Mouse (Mus musculus): Measurements from ENCODE around the gene Ambn. TPM values are rescaled to one million over a fixed set of nuclear protein-coding genes. Genes with fewer than 3 reads are reported as not detected.
"Not testable (repeated sequence)": the region's sequence is repeated elsewhere in the genome, so short reads cannot be mapped to it uniquely, and the experiment has no call there.

Ambn gene
- polyA plus RNA-seq (2015; fragmentation: Nextera tagmentation; extraction: Ambion mirVana) = not detected in 2 replicates

- Histone ChIP-seq H3K27me3 (replicated peaks; ENCODE audit: control insufficient read depth, insufficient read depth, low read length) (no peaks in the 10 kb centered on the region), H3K36me3 (ENCODE audit: control insufficient read depth, insufficient read depth, low read length) (no peaks in the 10 kb centered on the region), H3K4me1 (ENCODE audit: control insufficient read depth, insufficient read depth, low read length) (no peaks in the 10 kb centered on the region), H3K27ac (ENCODE audit: low read length) (no peak within 1 kb of the TSS), H3K9ac (ENCODE audit: low read depth, low read length) (no peak within 1 kb of the TSS), H3K4me2 (ENCODE audit: low read depth, low read length) (no peak within 1 kb of the TSS), H3K4me3 (ENCODE audit: low read length) (no peak within 1 kb of the TSS), H3K9me3 (ENCODE audit: control insufficient read depth, low read length) (no peaks in the 10 kb centered on the region)
- 87% methylated on average over 3 of the region's 3 CpGs for WGBS
- no peak for ATAC-seq
These were observed at the start of gene Ambn for GRCm38 (mm10) chr5:88455691-88456090. Gene Ambn, plus strand, starts transcription at chr5:88455991.

DNA sequence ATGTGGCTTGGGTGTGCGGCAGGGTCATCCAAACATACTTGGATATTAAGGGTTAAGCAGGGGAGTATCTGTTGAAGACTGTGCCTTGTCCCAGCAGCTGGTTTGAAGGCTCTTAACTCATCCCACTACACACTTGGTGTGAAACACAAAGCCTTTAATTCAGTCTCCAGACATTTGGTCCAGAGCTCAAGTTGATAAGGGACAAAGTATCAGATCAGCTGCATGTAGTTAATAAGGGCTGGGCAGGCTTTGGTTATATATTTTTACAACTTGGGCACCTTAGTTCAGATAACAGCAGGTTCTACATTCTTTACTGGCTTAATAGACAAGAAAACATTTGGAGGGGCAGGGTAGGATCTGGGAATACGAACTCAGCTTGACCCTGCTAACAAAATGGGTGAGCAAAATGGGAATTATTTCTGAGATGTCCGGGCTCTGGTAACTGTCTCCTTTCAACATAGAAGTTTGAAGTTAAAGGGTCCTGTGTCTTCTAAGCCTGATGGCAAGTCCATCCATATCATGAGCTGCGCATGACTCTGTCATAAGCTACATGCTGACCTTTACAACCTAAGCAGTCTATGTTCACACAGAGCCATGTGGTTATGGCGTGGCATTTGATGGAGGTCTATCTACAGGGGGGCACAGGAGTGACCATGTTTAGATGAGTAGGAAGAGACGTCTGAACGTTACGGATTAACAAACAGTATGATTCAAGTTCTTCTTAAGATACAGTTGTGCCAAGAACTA lies 35.3 kb upstream of the Ambn start:
- WGBS = 77% methylated on average over 8 of the region's 8 CpGs
- no peak overlapping the region for H3K4me2 ChIP-seq (ENCODE audit: low read depth, low read length)
- no peak overlapping the region for H3K27ac ChIP-seq (ENCODE audit: low read length)
- no peak overlapping the region for H3K4me3 ChIP-seq (ENCODE audit: low read length)
- H3K36me3 ChIP-seq (ENCODE audit: control insufficient read depth, insufficient read depth, low read length) = no peaks in the 10 kb centered on the region
- peak; percentile 96 for ATAC-seq
- H3K9me3 ChIP-seq (ENCODE audit: control insufficient read depth, low read length) = no peaks in the 10 kb centered on the region
- H3K27me3 ChIP-seq (replicated peaks; ENCODE audit: control insufficient read depth, insufficient read depth, low read length) = no peaks in the 10 kb centered on the region
- H3K4me1 ChIP-seq (ENCODE audit: control insufficient read depth, insufficient read depth, low read length) = 0 out of 2 replicates have a peak, but pooled peaks cover 5% of the 10 kb centered on the region
- H3K9ac ChIP-seq (ENCODE audit: low read depth, low read length) = no peak overlapping the region

DNA sequence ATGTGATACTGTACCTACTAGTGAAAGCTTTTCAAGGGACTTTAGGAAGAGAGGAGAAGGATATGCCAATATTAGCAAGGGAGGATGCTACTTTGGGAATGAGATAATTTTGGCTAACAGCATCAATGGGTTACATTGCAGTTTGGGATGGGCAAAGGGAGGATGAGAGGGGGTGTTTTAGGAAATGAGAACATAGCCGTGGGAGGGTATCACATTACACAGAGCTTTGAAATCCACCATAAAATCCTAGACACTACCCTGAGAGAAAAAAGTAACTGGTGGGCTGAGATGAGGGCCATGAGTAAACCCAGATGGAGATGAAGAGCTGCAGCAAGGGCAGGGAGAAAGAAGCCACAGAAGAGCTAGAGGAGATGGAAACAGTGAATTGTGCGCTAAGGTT lies 30.9 kb upstream of the Ambn start:
- H3K27me3 ChIP-seq (replicated peaks; ENCODE audit: control insufficient read depth, insufficient read depth, low read length); H3K9ac ChIP-seq (ENCODE audit: low read depth, low read length); H3K4me2 ChIP-seq (ENCODE audit: low read depth, low read length); H3K4me1 ChIP-seq (ENCODE audit: control insufficient read depth, insufficient read depth, low read length); H3K4me3 ChIP-seq (ENCODE audit: low read length); ATAC-seq; H3K9me3 ChIP-seq (ENCODE audit: control insufficient read depth, low read length); H3K36me3 ChIP-seq (ENCODE audit: control insufficient read depth, insufficient read depth, low read length); H3K27ac ChIP-seq (ENCODE audit: low read length): not testable (repeated sequence)
- 74% methylated on average over 2 of the region's 2 CpGs for WGBS

- no peak overlapping the region for H3K4me3 ChIP-seq (ENCODE audit: low read length)
- peak; percentile 84 for ATAC-seq
- 28% methylated on average over 1 of the region's 1 CpGs for WGBS
- no peaks in the 10 kb centered on the region for H3K4me1 ChIP-seq (ENCODE audit: control insufficient read depth, insufficient read depth, low read length)
- no peaks in the 10 kb centered on the region for H3K36me3 ChIP-seq (ENCODE audit: control insufficient read depth, insufficient read depth, low read length)
- no peak overlapping the region for H3K9ac ChIP-seq (ENCODE audit: low read depth, low read length)
- no peak overlapping the region for H3K4me2 ChIP-seq (ENCODE audit: low read depth, low read length)
- H3K27ac ChIP-seq (ENCODE audit: low read length) = no peak overlapping the region
- no peaks in the 10 kb centered on the region for H3K27me3 ChIP-seq (replicated peaks; ENCODE audit: control insufficient read depth, insufficient read depth, low read length)
- H3K9me3 ChIP-seq (ENCODE audit: control insufficient read depth, low read length) = no peaks in the 10 kb centered on the region
These were observed 29.0 kb upstream of the Ambn start for GRCm38 (mm10) chr5:88426753-88427152.

DNA sequence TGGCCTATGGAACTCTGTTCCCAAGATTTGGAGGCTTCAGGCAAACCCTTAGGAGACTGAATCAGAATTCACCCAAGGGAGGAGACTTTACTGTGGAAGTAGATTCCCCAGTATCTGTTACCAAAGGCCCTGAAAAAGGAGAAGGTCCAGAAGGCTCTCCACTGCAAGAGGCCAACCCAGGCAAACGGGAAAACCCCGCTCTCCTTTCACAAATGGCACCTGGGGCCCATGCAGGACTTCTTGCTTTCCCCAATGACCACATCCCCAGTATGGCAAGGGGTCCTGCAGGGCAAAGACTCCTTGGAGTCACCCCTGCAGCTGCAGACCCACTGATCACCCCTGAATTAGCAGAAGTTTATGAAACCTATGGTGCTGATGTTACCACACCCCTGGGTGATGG lies 11.7 kb downstream of the Ambn start:
- no peaks in the 10 kb centered on the region for H3K4me1 ChIP-seq (ENCODE audit: control insufficient read depth, insufficient read depth, low read length)
- H3K4me3 ChIP-seq (ENCODE audit: low read length) = no peak overlapping the region
- no peak overlapping the region for H3K4me2 ChIP-seq (ENCODE audit: low read depth, low read length)
- H3K27me3 ChIP-seq (replicated peaks; ENCODE audit: control insufficient read depth, insufficient read depth, low read length) = no peaks in the 10 kb centered on the region
- ATAC-seq = no peak
- H3K9ac ChIP-seq (ENCODE audit: low read depth, low read length) = no peak overlapping the region
- WGBS = 78% methylated on average over 2 of the region's 2 CpGs
- H3K9me3 ChIP-seq (ENCODE audit: control insufficient read depth, low read length) = no peaks in the 10 kb centered on the region
- H3K36me3 ChIP-seq (ENCODE audit: control insufficient read depth, insufficient read depth, low read length) = no peaks in the 10 kb centered on the region
- H3K27ac ChIP-seq (ENCODE audit: low read length) = no peak overlapping the region

DNA sequence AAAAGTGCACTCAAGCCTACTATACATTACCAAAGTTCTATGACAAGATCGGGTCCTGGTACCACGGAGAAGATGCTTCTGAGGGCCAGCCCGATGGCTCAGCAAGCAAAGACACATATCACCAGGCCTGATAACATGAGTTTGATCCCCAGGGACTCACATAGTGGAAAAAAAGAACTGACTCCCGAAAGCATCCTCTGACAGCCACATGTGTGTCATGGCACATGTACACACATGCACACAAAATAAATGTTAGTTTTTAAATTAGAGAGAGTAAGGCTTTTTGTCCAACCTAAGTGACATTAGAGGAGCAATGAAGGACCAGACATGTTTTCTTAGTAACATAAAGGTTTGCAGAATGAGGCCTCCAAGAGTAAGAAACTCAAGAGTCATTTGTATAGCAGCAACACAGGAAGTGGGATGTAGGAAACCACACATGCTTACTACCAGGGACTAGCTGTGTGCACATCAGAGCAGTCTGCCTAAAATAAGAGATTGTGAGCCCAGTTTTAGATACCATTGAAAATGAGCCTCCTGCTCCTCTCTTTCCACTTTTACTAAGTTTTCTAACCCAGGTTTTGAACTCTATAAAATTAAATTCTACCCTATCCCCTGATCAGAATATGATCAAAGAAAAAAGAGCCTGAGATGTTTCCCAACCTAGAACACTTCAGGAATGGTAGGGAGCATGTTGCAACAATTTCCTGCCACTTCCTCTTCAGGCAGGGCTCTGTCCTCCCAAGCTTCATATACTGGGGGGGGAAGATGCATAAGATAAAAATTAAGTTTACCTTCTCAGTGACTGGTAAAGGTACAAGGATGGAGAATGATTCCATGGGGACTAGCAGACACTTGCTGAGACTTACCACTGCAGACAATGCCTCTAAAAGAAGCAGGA lies 13.3 kb downstream of the Ambn start:
- no peaks in the 10 kb centered on the region for H3K9me3 ChIP-seq (ENCODE audit: control insufficient read depth, low read length)
- H3K4me2 ChIP-seq (ENCODE audit: low read depth, low read length) = no peak overlapping the region
- H3K4me3 ChIP-seq (ENCODE audit: low read length) = no peak overlapping the region
- H3K4me1 ChIP-seq (ENCODE audit: control insufficient read depth, insufficient read depth, low read length) = no peaks in the 10 kb centered on the region
- H3K27ac ChIP-seq (ENCODE audit: low read length) = no peak overlapping the region
- no peaks in the 10 kb centered on the region for H3K36me3 ChIP-seq (ENCODE audit: control insufficient read depth, insufficient read depth, low read length)
- no peak for ATAC-seq
- H3K9ac ChIP-seq (ENCODE audit: low read depth, low read length) = no peak overlapping the region
- 90% methylated on average over 4 of the region's 4 CpGs for whole genome bisulfite sequencing
- H3K27me3 ChIP-seq (replicated peaks; ENCODE audit: control insufficient read depth, insufficient read depth, low read length) = no peaks in the 10 kb centered on the region

GRCm38 (mm10) chr5:88487675-88488074 lies 31.9 kb downstream of the Ambn start, which contains the start of gene Enam:
Gene Enam, plus strand, starts transcription at chr5:88487975.
- ATAC-seq = no peak
- Histone ChIP-seq H3K27me3 (replicated peaks; ENCODE audit: control insufficient read depth, insufficient read depth, low read length) (no peaks in the 10 kb centered on the region), H3K27ac (ENCODE audit: low read length) (no peak within 1 kb of the TSS), H3K9ac (ENCODE audit: low read depth, low read length) (no peak within 1 kb of the TSS), H3K4me1 (ENCODE audit: control insufficient read depth, insufficient read depth, low read length) (no peaks in the 10 kb centered on the region), H3K9me3 (ENCODE audit: control insufficient read depth, low read length) (no peaks in the 10 kb centered on the region), H3K4me3 (ENCODE audit: low read length) (no peak within 1 kb of the TSS), H3K4me2 (ENCODE audit: low read depth, low read length) (no peak within 1 kb of the TSS), H3K36me3 (ENCODE audit: control insufficient read depth, insufficient read depth, low read length) (no peaks in the 10 kb centered on the region)

GRCm38 (mm10) chr5:88489004-88489403 lies 33.2 kb downstream of the Ambn start:
- H3K4me1 ChIP-seq (ENCODE audit: control insufficient read depth, insufficient read depth, low read length) = no peaks in the 10 kb centered on the region
- H3K4me3 ChIP-seq (ENCODE audit: low read length) = no peak overlapping the region
- H3K9ac ChIP-seq (ENCODE audit: low read depth, low read length) = no peak overlapping the region
- H3K27ac ChIP-seq (ENCODE audit: low read length) = no peak overlapping the region
- H3K9me3 ChIP-seq (ENCODE audit: control insufficient read depth, low read length) = no peaks in the 10 kb centered on the region
- ATAC-seq = no peak
- no peak overlapping the region for H3K4me2 ChIP-seq (ENCODE audit: low read depth, low read length)
- H3K27me3 ChIP-seq (replicated peaks; ENCODE audit: control insufficient read depth, insufficient read depth, low read length) = no peaks in the 10 kb centered on the region
- 64% methylated on average over 2 of the region's 2 CpGs for WGBS
- H3K36me3 ChIP-seq (ENCODE audit: control insufficient read depth, insufficient read depth, low read length) = no peaks in the 10 kb centered on the region

GRCm38 (mm10) chr5:88491111-88491510 lies 35.3 kb downstream of the Ambn start:
- Histone ChIP-seq H3K9me3 (ENCODE audit: control insufficient read depth, low read length) (no peaks in the 10 kb centered on the region), H3K4me3 (ENCODE audit: low read length) (no peak overlapping the region), H3K9ac (ENCODE audit: low read depth, low read length) (no peak overlapping the region), H3K27me3 (replicated peaks; ENCODE audit: control insufficient read depth, insufficient read depth, low read length) (no peaks in the 10 kb centered on the region), H3K27ac (ENCODE audit: low read length) (no peak overlapping the region), H3K4me1 (ENCODE audit: control insufficient read depth, insufficient read depth, low read length) (no peaks in the 10 kb centered on the region), H3K36me3 (ENCODE audit: control insufficient read depth, insufficient read depth, low read length) (no peaks in the 10 kb centered on the region), H3K4me2 (ENCODE audit: low read depth, low read length) (no peak overlapping the region)
- 76% methylated on average over 5 of the region's 5 CpGs for WGBS
- no peak for ATAC-seq

All from intestine, embryonic 16.5 days (tissue).